Mouse (Mus musculus) heart, embryonic 10.5 days (tissue): ENCODE data around the gene Med22. TPM values are rescaled to one million over a fixed set of nuclear protein-coding genes. Genes with fewer than 3 reads are reported as not detected.
A peak's percentile ranks its signal among the peaks of the same experiment; 100 is the strongest.

Experiments used
- DNase-seq: peaks from one replicate; pipeline ENCODE4 v3.0.0-alpha.2; 2017; ENCODE audit warnings: low spot score
- H3K27ac ChIP-seq: fragments of 300-500 bp; sonication (generic); 2 replicates; pipeline ENCODE4 v1.5.1; 2016; ENCODE audit warnings: mild to moderate bottlenecking
- H3K27me3 ChIP-seq: fragments of 300-500 bp; sonication (generic); 2 replicates; pipeline ENCODE4 v1.6.1; 2016; ENCODE audit warnings: mild to moderate bottlenecking; ENCODE audit not compliant: poor library complexity, insufficient read depth, severe bottlenecking
- H3K36me3 ChIP-seq: fragments of 300-500 bp; sonication (generic); 2 replicates; pipeline ENCODE4 v1.6.1; 2016; ENCODE audit warnings: mild to moderate bottlenecking, moderate library complexity
- H3K4me1 ChIP-seq: fragments of 300-500 bp; sonication (generic); 2 replicates; pipeline ENCODE4 v1.6.1; 2016; ENCODE audit warnings: mild to moderate bottlenecking
- H3K4me3 ChIP-seq: fragments of 300-500 bp; sonication (generic); 2 replicates; pipeline ENCODE4 v1.5.1; 2016; ENCODE audit warnings: mild to moderate bottlenecking, moderate library complexity
- H3K9me3 ChIP-seq: fragments of 300-500 bp; sonication (generic); 2 replicates; pipeline ENCODE4 v1.6.1; 2016; ENCODE audit warnings: mild to moderate bottlenecking, moderate library complexity
- WGBS: fragments of 180-500 bp; shearing (Covaris S2); methylation state at CpG from one replicate; pipeline ENCODE4 v1.1.7; 2016; 5-methylcytosine and 5-hydroxymethylcytosine counted together
- polyA plus RNA-seq: library from polyadenylated mRNA; unstranded; fragments of >200 nt; fragmentation: Nextera tagmentation; extraction: Ambion mirVana; gene quantifications from 2 replicates; pipeline ENCODE4 v1.2.1, GENCODE M21; 2016

The Med22 gene
- 40.7 and 55.0 TPM in 2 replicates for polyA plus RNA-seq

GRCm38 (mm10) chr2:26910124-26910993, at the start of gene Med22, which contains the start of gene Rpl7a:
Gene Med22, minus strand, starts transcription at chr2:26910677.
Gene Rpl7a, plus strand, starts transcription at chr2:26910764.
- Histone ChIP-seq H3K4me3 (peak within 1 kb of the TSS; percentile 88), H3K36me3 (peaks cover 68% of the 10 kb centered on the region), H3K27ac (peak within 1 kb of the TSS; percentile 96), H3K9me3 (no peaks in the 10 kb centered on the region), H3K4me1 (peaks cover 38% of the 10 kb centered on the region), H3K27me3 (no peaks in the 10 kb centered on the region)
- DNase-seq, result peak; percentile 98
- under 1% methylated on average over 74 of the region's 74 CpGs for whole genome bisulfite sequencing

DNA sequence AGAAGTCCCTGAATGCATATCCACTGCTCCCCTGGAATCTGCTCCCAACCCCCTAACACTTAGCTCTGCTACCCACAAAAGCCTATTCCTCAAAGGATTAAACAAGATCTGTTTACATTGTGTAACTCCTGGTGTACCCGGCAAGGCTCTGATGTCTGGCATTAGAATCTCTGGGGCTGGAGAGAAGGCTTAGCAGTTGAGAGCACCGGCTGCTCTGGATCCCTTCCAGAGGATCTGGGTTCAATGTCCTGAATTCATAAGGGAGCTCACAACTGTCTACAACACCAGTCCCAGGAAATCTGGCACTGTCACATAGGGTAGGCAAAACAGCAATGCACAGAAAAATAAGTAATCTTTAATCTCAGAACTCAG, 47.0 kb upstream of the Med22 start:
- H3K27ac ChIP-seq, result no peak overlapping the region
- H3K4me3 ChIP-seq, result no peak overlapping the region
- H3K27me3 ChIP-seq, result no peaks in the 10 kb centered on the region
- H3K36me3 ChIP-seq, result peaks cover 93% of the 10 kb centered on the region
- H3K4me1 ChIP-seq, result no peaks in the 10 kb centered on the region
- no peak for DNase-seq
- WGBS, result 99% methylated on average over 2 of the region's 2 CpGs
- H3K9me3 ChIP-seq, result no peaks in the 10 kb centered on the region

DNA sequence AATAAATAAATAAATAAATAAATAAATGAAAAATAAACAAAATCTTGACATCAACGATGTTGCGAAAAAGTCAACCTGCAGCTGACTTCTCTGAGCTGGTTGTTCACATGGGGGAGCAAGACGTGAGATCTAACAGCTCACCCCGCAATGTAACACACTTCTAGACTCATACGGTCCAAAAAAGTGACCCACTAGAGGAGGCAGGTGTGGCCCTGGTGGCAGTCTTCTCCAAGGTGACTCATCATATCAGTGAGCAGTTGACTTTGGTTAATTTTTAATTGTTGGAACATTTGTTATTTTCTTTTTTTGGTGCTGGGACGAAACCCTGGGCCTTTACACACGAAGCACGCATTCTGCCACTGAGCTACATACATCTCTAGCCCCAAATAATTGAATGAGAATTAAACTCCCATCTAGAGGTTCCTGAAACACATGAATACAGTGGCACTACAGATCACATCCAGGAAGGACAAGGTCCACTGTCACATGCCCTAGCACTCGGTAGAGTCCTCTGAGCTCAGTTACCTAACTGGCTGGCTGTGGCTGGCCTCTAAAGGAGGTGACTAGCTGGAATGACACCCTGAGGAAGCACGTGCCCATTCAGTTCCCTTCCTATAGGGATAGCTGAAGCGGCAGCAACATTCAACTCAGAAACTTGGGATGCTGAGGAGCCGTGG, 46.5 kb upstream of the Med22 start:
- DNase-seq, result no peak
- Histone ChIP-seq H3K4me1 (no peaks in the 10 kb centered on the region), H3K27me3 (no peaks in the 10 kb centered on the region), H3K36me3 (peaks cover 93% of the 10 kb centered on the region), H3K4me3 (no peak overlapping the region), H3K9me3 (no peaks in the 10 kb centered on the region), H3K27ac (no peak overlapping the region)
- 91% methylated on average over 12 of the region's 12 CpGs for WGBS

GRCm38 (mm10) chr2:26954735-26955395, 44.4 kb upstream of the Med22 start:
- H3K27ac ChIP-seq, result no peak overlapping the region
- no peaks in the 10 kb centered on the region for H3K9me3 ChIP-seq
- H3K4me3 ChIP-seq, result no peak overlapping the region
- whole genome bisulfite sequencing, result 92% methylated on average over 2 of the region's 2 CpGs
- no peaks in the 10 kb centered on the region for H3K27me3 ChIP-seq
- no peak for DNase-seq
- no peaks in the 10 kb centered on the region for H3K4me1 ChIP-seq
- H3K36me3 ChIP-seq, result peaks cover 93% of the 10 kb centered on the region

GRCm38 (mm10) chr2:26952866-26953265, 42.4 kb upstream of the Med22 start:
- Histone ChIP-seq H3K9me3 (no peaks in the 10 kb centered on the region), H3K27ac (no peak overlapping the region), H3K27me3 (no peaks in the 10 kb centered on the region), H3K4me3 (no peak overlapping the region), H3K36me3 (peaks cover 91% of the 10 kb centered on the region), H3K4me1 (no peaks in the 10 kb centered on the region)
- no peak for DNase-seq
- WGBS, result 88% methylated on average over 8 of the region's 8 CpGs

DNA sequence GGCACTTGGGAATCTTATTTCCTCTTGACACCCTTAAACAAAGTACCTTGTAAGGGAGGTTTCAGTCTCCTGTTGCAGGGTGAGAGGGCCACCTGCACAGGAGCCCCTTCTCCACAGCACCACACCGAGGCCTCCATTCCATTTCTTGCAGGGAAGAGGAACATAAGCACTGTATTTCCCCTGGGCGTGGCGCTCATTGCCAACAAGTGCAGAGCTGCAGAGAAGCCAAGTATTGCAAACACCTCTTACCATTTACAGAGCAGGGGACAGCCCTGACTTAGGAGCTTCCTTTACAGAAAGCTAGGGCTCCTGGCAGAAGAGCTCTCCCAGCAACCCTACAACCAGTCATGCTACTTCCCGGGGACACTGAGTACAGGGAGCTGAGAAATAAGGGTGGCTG, 41.7 kb upstream of the Med22 start:
- Histone ChIP-seq H3K4me3 (no peak overlapping the region), H3K27me3 (no peaks in the 10 kb centered on the region)

GRCm38 (mm10) chr2:26951346-26951905, 40.9 kb upstream of the Med22 start:
- peaks cover 79% of the 10 kb centered on the region for H3K36me3 ChIP-seq
- H3K4me3 ChIP-seq, result no peak overlapping the region
- no peak overlapping the region for H3K27ac ChIP-seq
- DNase-seq, result no peak
- H3K9me3 ChIP-seq, result no peaks in the 10 kb centered on the region
- no peaks in the 10 kb centered on the region for H3K4me1 ChIP-seq
- H3K27me3 ChIP-seq, result no peaks in the 10 kb centered on the region
- WGBS, result 88% methylated on average over 8 of the region's 8 CpGs

More for the DNA sequence above, 41.7 kb upstream of the Med22 start:
- no peak overlapping the region for H3K27ac ChIP-seq
- no peak for DNase-seq
- peaks cover 87% of the 10 kb centered on the region for H3K36me3 ChIP-seq
- H3K9me3 ChIP-seq, result no peaks in the 10 kb centered on the region
- WGBS, result 87% methylated on average over 4 of the region's 4 CpGs
- H3K4me1 ChIP-seq, result no peaks in the 10 kb centered on the region

DNA sequence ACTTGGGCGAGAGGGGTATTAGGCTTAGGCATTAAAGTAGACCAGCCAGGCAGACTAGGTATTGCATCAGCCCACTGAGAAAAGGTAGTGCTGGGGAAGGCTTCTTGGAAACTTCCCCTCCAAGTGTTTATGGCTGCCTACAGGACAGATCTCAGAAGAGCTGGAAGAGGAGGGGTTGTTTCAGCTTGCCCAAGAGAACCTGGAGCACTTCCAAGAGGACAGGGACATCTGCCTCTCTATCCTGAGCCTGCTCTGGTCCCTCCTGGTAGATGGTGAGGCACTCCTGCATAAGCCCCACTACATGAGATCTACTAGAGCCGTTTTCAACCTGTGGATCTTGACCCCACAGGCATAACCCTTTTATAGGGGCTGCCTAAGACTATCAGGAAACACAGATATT, 39.9 kb upstream of the Med22 start:
- Histone ChIP-seq H3K27me3 (no peaks in the 10 kb centered on the region), H3K27ac (no peak overlapping the region), H3K9me3 (no peaks in the 10 kb centered on the region), H3K36me3 (peaks cover 69% of the 10 kb centered on the region), H3K4me1 (no peaks in the 10 kb centered on the region), H3K4me3 (no peak overlapping the region)
- no peak for DNase-seq
- WGBS, result 89% methylated on average over 2 of the region's 2 CpGs

GRCm38 (mm10) chr2:26943253-26943652, 32.8 kb upstream of the Med22 start:
- Histone ChIP-seq H3K4me1 (no peaks in the 10 kb centered on the region), H3K9me3 (no peaks in the 10 kb centered on the region), H3K36me3 (peaks cover 6% of the 10 kb centered on the region; the same call in 1 of the 2 replicates), H3K27ac (no peak overlapping the region), H3K4me3 (no peak overlapping the region), H3K27me3 (no peaks in the 10 kb centered on the region)
- WGBS, result 81% methylated on average over 3 of the region's 3 CpGs
- no peak for DNase-seq

GRCm38 (mm10) chr2:26941539-26941938, 31.1 kb upstream of the Med22 start:
- 39% methylated on average over 5 of the region's 5 CpGs for WGBS
- H3K36me3 ChIP-seq, result no peaks in the 10 kb centered on the region
- DNase-seq, result no peak
- no peaks in the 10 kb centered on the region for H3K27me3 ChIP-seq
- H3K27ac ChIP-seq, result no peak overlapping the region
- no peaks in the 10 kb centered on the region for H3K4me1 ChIP-seq
- no peak overlapping the region for H3K4me3 ChIP-seq
- no peaks in the 10 kb centered on the region for H3K9me3 ChIP-seq

DNA sequence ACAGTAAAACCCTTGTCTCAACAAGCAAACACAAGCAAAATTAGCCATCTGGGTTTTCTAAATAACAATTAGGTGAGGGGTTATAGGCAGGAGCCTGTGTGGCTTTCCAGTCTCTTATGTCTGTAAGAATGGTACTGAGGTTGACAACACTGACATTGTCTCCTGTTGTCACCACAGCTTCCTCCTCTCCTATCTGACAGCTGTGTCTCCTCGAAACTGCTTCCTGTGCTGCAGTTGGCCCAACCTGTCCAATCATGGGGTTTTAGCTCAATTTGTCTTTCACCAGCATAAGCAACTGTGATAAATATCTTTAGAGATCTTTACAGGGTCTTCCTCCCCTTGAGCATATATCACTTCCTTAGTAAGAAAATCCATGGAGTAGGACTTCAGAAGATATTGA, 25.9 kb upstream of the Med22 start:
- no peak for DNase-seq
- Histone ChIP-seq H3K27me3 (no peaks in the 10 kb centered on the region), H3K9me3 (no peaks in the 10 kb centered on the region), H3K4me3 (no peak overlapping the region), H3K36me3 (0 out of 2 replicates have a peak, but pooled peaks cover 4% of the 10 kb centered on the region), H3K4me1 (peaks cover 12% of the 10 kb centered on the region; the same call in 1 of the 2 replicates), H3K27ac (no peak overlapping the region)
- 41% methylated on average over 1 of the region's 1 CpGs for WGBS

DNA sequence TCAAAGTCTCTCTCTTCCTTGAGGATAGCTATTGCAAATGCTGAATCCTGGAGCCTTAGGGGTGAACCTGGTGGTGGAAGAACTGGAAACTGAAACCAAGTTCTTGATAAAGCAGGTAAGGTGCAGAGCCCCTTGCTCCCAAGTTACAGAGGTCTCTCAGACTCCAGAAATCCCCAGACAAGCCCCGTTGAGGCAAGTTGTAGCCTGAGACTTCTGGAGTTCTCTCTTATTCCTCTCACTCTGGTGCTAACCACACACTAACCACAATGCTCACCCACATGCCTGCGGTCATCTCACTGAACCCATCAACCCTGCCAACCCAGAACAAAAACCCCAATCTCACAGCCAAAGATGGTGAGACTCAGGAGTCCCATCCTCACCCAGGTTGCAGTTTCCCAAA, 24.8 kb upstream of the Med22 start:
- DNase-seq, result no peak
- H3K27me3 ChIP-seq, result no peaks in the 10 kb centered on the region
- H3K36me3 ChIP-seq, result peaks cover 15% of the 10 kb centered on the region
- H3K4me1 ChIP-seq, result peaks cover 24% of the 10 kb centered on the region
- no peaks in the 10 kb centered on the region for H3K9me3 ChIP-seq
- WGBS, result 92% methylated on average over 2 of the region's 2 CpGs
- no peak overlapping the region for H3K4me3 ChIP-seq
- no peak overlapping the region for H3K27ac ChIP-seq
